Mouse (Mus musculus): ENCODE results near the gene Cfap61. TPM values are rescaled to one million over a fixed set of nuclear protein-coding genes. Genes with fewer than 3 reads are reported as not detected.
A peak's percentile ranks its signal among the peaks of the same experiment; 100 is the strongest.

The Cfap61 gene
- total and polyA plus RNA-seq, 2 experiments from 2014 or later = 0.46 to 0.68 TPM

DNA sequence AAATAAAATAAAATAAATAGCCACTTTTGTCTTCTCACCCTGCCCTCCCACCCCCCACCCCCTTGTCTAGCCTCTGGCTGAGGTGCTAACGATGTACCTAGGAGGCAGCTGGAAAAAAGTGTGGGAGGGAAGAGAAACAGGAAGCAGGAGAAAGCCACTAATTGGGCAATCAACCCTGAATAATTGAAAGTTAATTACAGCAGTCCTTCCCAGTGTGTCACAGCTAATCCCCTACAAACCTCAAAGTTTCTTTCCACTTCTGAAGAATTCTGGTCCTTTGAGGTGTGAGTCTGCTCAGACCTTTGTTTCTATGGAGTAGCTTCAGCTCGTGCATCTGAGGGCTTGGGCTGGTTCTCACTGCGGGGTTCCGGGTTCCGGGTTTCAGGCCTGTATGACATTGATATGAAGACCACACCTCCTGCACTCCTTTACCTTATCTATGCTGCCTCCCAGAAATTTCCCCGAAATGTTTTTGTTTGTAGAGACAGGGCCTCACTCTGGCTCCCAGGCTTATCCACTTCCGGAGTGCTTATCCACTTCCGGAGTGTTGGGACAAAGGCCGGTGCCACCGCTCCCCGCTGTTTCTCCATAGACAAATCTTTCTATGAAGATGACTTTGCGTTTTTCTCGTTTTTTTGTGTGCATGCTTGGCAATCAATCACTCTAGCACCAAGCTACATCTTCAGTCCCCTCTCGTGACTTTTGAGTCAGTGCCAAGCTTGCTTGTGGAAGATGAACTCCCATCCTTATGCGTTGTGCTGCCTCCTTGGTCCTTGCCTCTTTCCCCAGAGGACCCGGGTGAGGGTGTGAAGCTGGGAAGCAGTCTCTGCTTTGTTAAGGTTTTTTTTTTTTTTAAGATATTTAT is 164.5 kb downstream of the Cfap61 start:
- Histone ChIP-seq H3K9me3 (replicated peaks; ENCODE audit: control insufficient read depth, low read length) (no peaks in the 10 kb centered on the region), H3K4me1 (ENCODE audit: control insufficient read depth, insufficient read depth) (no peaks in the 10 kb centered on the region), H3K36me3 (replicated peaks; ENCODE audit: control insufficient read depth, insufficient read depth, low read length) (no peaks in the 10 kb centered on the region), H3K27me3 (ENCODE audit: control insufficient read depth, insufficient read depth, low read length) (no peaks in the 10 kb centered on the region), H3K4me3 (ENCODE audit: low read depth, low read length) (no peak overlapping the region), H3K9ac (replicated peaks; ENCODE audit: low read depth, low read length) (no peak overlapping the region), H3K4me2 (ENCODE audit: low read depth, low read length) (no peak overlapping the region), H3K27ac (ENCODE audit: low read depth) (no peak overlapping the region)
- DNase-seq (ENCODE audit: low spot score) = peak; percentile 25
- no peak for TF ChIP-seq EP300 (IDR thresholded peaks at IDR 0.05; ENCODE audit: low read depth)
- TF ChIP-seq CTCF (IDR thresholded peaks at IDR 0.05; ENCODE audit: low read depth) = no peak
- peak; percentile 36; the same call in 1 of the 2 replicates for ATAC-seq (ENCODE audit: insufficient read depth, low read depth)
- 32% methylated on average over 16 of the region's 16 CpGs for WGBS

DNA sequence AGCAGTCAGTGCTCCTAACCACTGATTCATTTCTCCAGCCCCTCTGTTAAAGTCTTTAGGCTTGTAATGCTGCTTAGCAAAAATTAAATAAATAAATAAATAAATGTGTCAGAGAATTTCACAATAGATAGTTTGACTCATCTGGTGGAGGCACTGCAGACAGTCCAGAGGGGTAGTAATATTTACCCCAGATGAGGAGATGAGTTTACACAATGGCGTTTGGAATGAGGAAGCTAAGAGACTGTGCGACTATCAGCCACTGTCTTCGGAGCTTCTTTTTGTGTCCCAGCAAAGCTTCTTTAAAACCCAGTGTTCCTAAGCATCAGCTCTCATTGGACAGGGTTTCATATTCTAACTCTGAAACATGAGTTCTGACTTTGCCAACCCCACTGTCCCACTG is 165.3 kb downstream of the Cfap61 start:
- no peak for DNase-seq (ENCODE audit: low spot score)
- H3K27me3 ChIP-seq (ENCODE audit: control insufficient read depth, insufficient read depth, low read length) = no peaks in the 10 kb centered on the region
- no peaks in the 10 kb centered on the region for H3K4me1 ChIP-seq (ENCODE audit: control insufficient read depth, insufficient read depth)
- H3K27ac ChIP-seq (ENCODE audit: low read depth) = no peak overlapping the region
- no peak overlapping the region for H3K9ac ChIP-seq (replicated peaks; ENCODE audit: low read depth, low read length)
- H3K4me3 ChIP-seq (ENCODE audit: low read depth, low read length) = no peak overlapping the region
- no peaks in the 10 kb centered on the region for H3K9me3 ChIP-seq (replicated peaks; ENCODE audit: control insufficient read depth, low read length)
- WGBS = 84% methylated on average over 3 of the region's 3 CpGs
- H3K4me2 ChIP-seq (ENCODE audit: low read depth, low read length) = no peak overlapping the region
- ATAC-seq (ENCODE audit: insufficient read depth, low read depth) = no peak
- no peaks in the 10 kb centered on the region for H3K36me3 ChIP-seq (replicated peaks; ENCODE audit: control insufficient read depth, insufficient read depth, low read length)
- no peak for TF ChIP-seq CTCF (IDR thresholded peaks at IDR 0.05; ENCODE audit: low read depth)
- no peak for TF ChIP-seq EP300 (IDR thresholded peaks at IDR 0.05; ENCODE audit: low read depth)

- Histone ChIP-seq H3K4me1 (ENCODE audit: control insufficient read depth, insufficient read depth) (no peaks in the 10 kb centered on the region), H3K9me3 (replicated peaks; ENCODE audit: control insufficient read depth, low read length) (no peaks in the 10 kb centered on the region), H3K9ac (replicated peaks; ENCODE audit: low read depth, low read length) (no peak overlapping the region), H3K27ac (ENCODE audit: low read depth) (no peak overlapping the region), H3K4me2 (ENCODE audit: low read depth, low read length) (no peak overlapping the region), H3K27me3 (ENCODE audit: control insufficient read depth, insufficient read depth, low read length) (no peaks in the 10 kb centered on the region), H3K4me3 (ENCODE audit: low read depth, low read length) (no peak overlapping the region), H3K36me3 (replicated peaks; ENCODE audit: control insufficient read depth, insufficient read depth, low read length) (no peaks in the 10 kb centered on the region)
- TF ChIP-seq EP300 (IDR thresholded peaks at IDR 0.05; ENCODE audit: low read depth) = no peak
- DNase-seq (ENCODE audit: low spot score) (no peak), ATAC-seq (ENCODE audit: insufficient read depth, low read depth) (no peak)
- 91% methylated on average over 10 of the region's 10 CpGs for WGBS
Measured at GRCm38 (mm10) chr2:146100489-146101060, 166.0 kb downstream of the Cfap61 start.

DNA sequence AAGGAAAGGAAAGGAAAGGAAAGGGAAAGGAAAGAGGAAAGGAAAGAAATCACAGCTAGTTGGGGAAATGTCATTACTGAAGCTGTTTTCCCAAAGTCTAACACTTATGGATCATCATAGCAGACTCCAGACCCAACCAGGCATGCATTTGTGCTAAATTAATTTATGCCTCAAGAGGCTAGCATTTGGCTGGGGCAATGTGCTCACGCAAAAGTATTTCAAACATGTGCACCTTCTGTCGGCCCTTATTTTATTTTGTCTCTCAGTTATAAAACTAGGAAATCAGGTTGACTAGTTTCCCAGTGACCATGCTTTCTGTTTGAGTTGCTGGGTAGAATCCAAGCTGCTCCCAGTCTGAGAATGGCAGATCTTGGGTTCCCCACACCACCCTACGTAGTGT is 168.0 kb downstream of the Cfap61 start:
- no peak overlapping the region for H3K4me3 ChIP-seq (ENCODE audit: low read depth, low read length)
- 71% methylated on average over 3 of the region's 3 CpGs for WGBS
- H3K27ac ChIP-seq (ENCODE audit: low read depth) = no peak overlapping the region
- H3K9ac ChIP-seq (replicated peaks; ENCODE audit: low read depth, low read length) = no peak overlapping the region
- no peaks in the 10 kb centered on the region for H3K27me3 ChIP-seq (ENCODE audit: control insufficient read depth, insufficient read depth, low read length)
- H3K4me2 ChIP-seq (ENCODE audit: low read depth, low read length) = no peak overlapping the region
- H3K4me1 ChIP-seq (ENCODE audit: control insufficient read depth, insufficient read depth) = no peaks in the 10 kb centered on the region
- no peak for DNase-seq (ENCODE audit: low spot score)
- TF ChIP-seq CTCF (IDR thresholded peaks at IDR 0.05; ENCODE audit: low read depth) = no peak
- TF ChIP-seq EP300 (IDR thresholded peaks at IDR 0.05; ENCODE audit: low read depth) = no peak
- H3K36me3 ChIP-seq (replicated peaks; ENCODE audit: control insufficient read depth, insufficient read depth, low read length) = no peaks in the 10 kb centered on the region
- no peaks in the 10 kb centered on the region for H3K9me3 ChIP-seq (replicated peaks; ENCODE audit: control insufficient read depth, low read length)
- no peak for ATAC-seq (ENCODE audit: insufficient read depth, low read depth)

- TF ChIP-seq EP300 (IDR thresholded peaks at IDR 0.05; ENCODE audit: low read depth) = no peak
- no peak for TF ChIP-seq CTCF (IDR thresholded peaks at IDR 0.05; ENCODE audit: low read depth)
- no peak overlapping the region for H3K27ac ChIP-seq (ENCODE audit: low read depth)
- no peak for DNase-seq (ENCODE audit: low spot score)
- no peaks in the 10 kb centered on the region for H3K9me3 ChIP-seq (replicated peaks; ENCODE audit: control insufficient read depth, low read length)
- no peak for ATAC-seq (ENCODE audit: insufficient read depth, low read depth)
- H3K4me1 ChIP-seq (ENCODE audit: control insufficient read depth, insufficient read depth) = no peaks in the 10 kb centered on the region
- WGBS = 68% methylated on average over 6 of the region's 6 CpGs
- H3K4me2 ChIP-seq (ENCODE audit: low read depth, low read length) = no peak overlapping the region
- H3K36me3 ChIP-seq (replicated peaks; ENCODE audit: control insufficient read depth, insufficient read depth, low read length) = no peaks in the 10 kb centered on the region
- H3K27me3 ChIP-seq (ENCODE audit: control insufficient read depth, insufficient read depth, low read length) = no peaks in the 10 kb centered on the region
- no peak overlapping the region for H3K9ac ChIP-seq (replicated peaks; ENCODE audit: low read depth, low read length)
- no peak overlapping the region for H3K4me3 ChIP-seq (ENCODE audit: low read depth, low read length)
Measured at GRCm38 (mm10) chr2:146105341-146105740, 170.8 kb downstream of the Cfap61 start.
